Mouse (Mus musculus) MEL (cell line): ENCODE data around the gene Gm8994. TPM values are rescaled to one million over a fixed set of nuclear protein-coding genes. Genes with fewer than 3 reads are reported as not detected.
"Not testable (repeated sequence)": the region's sequence is repeated elsewhere in the genome, so short reads cannot be mapped to it uniquely, and the experiment has no call there.

Source experiments
- DNase-seq: peaks from one replicate; pipeline ENCODE4 v3.0.0; 2011; ENCODE audit warnings: low read depth, low spot score
- H3K27ac ChIP-seq: 2 replicates; pipeline ENCODE4 v1.5.1; 2012; ENCODE audit warnings: low read depth, mild to moderate bottlenecking, control low read depth, low read length, moderate library complexity; ENCODE audit not compliant: control insufficient read depth
- H3K27me3 ChIP-seq, 2 experiments: fragments of 150-350 bp in 1 of 2; sonication (generic) in 1 of 2; 2 replicates each; pipeline ENCODE4 v1.6.1; 2012; ENCODE audit warnings: low read length in 2 of 2, mild to moderate bottlenecking in 2 of 2, improper control_type of control experiment in 1 of 2, moderate library complexity in 1 of 2; ENCODE audit not compliant: insufficient read depth in 2 of 2, control insufficient read depth in 1 of 2
- H3K36me3 ChIP-seq, 2 experiments: 2 replicates each; pipeline ENCODE4 v1.6.1; 2012 to 2014; ENCODE audit warnings: low read length in 2 of 2, improper control_type of control experiment in 1 of 2, inconsistent platforms in 1 of 2, mild to moderate bottlenecking in 1 of 2; ENCODE audit not compliant: insufficient read depth in 2 of 2, control insufficient read depth in 1 of 2
- H3K4me1 ChIP-seq, 2 experiments: fragments of 150-350 bp in 1 of 2; sonication (generic) in 1 of 2; 2 replicates each; pipeline ENCODE4 v1.6.1; 2012; ENCODE audit warnings: low read length in 2 of 2, improper control_type of control experiment in 1 of 2, mild to moderate bottlenecking in 1 of 2; ENCODE audit not compliant: insufficient read depth in 2 of 2, control insufficient read depth in 1 of 2
- H3K4me3 ChIP-seq, 2 experiments: fragments of 150-350 bp in 1 of 2; sonication (generic) in 1 of 2; 2 replicates each; pipeline ENCODE4 v1.5.1; 2012; ENCODE audit warnings: low read depth in 2 of 2, low read length in 2 of 2, mild to moderate bottlenecking in 2 of 2, moderate library complexity in 2 of 2, control low read depth in 1 of 2, improper control_type of control experiment in 1 of 2; ENCODE audit not compliant: control insufficient read depth in 1 of 2, insufficient read depth in 1 of 2
- H3K79me2 ChIP-seq: 2 replicates; pipeline ENCODE4 v1.6.1; 2012; ENCODE audit warnings: mild to moderate bottlenecking, low read length, moderate library complexity; ENCODE audit not compliant: control insufficient read depth, poor library complexity, insufficient read depth
- H3K9ac ChIP-seq: 2 replicates; pipeline ENCODE4 v1.6.1; 2012; ENCODE audit warnings: low read depth, mild to moderate bottlenecking, control low read depth, low read length, moderate library complexity; ENCODE audit not compliant: control insufficient read depth, poor library complexity, severe bottlenecking
- H3K9me3 ChIP-seq: fragments of 150-350 bp; sonication (generic); replicated peaks from 2 replicates; pipeline ENCODE4 v1.6.1; 2012; ENCODE audit warnings: mild to moderate bottlenecking, low read length, improper control_type of control experiment, moderate library complexity; ENCODE audit not compliant: insufficient read depth
- CHD2 ChIP-seq: IDR thresholded peaks from 2 replicates; pipeline ENCODE4 v1.6.1; 2011; ENCODE audit warnings: low read length, improper control_type of control experiment
- CTCF ChIP-seq, 3 experiments: IDR thresholded peaks in 2 of 3; conservative IDR thresholded peaks in 1 of 3; 2 replicates each; pipeline ENCODE4 v1.5.1; 2011 to 2012; ENCODE audit warnings: low read length in 3 of 3, low read depth in 2 of 3, mild to moderate bottlenecking in 2 of 3, improper control_type of control experiment in 1 of 3, inconsistent platforms in 1 of 3, mixed read lengths in 1 of 3, moderate library complexity in 1 of 3; ENCODE audit not compliant: control insufficient read depth in 1 of 3, insufficient read depth in 1 of 3, poor library complexity in 1 of 3, severe bottlenecking in 1 of 3
- ETS1 ChIP-seq: IDR thresholded peaks from 2 replicates; pipeline ENCODE4 v1.6.1; 2012; ENCODE audit warnings: low read depth, mild to moderate bottlenecking, inconsistent platforms, low read length, improper control_type of control experiment, moderate library complexity
- KAT2A ChIP-seq: conservative IDR thresholded peaks from 2 replicates; pipeline ENCODE4 v1.6.1; 2012; ENCODE audit warnings: low read depth, low read length, improper control_type of control experiment, inconsistent platforms
- MAX ChIP-seq: IDR thresholded peaks from 2 replicates; pipeline ENCODE4 v1.6.1; 2011; ENCODE audit warnings: low read length, improper control_type of control experiment
- MAZ ChIP-seq: IDR thresholded peaks from 2 replicates; pipeline ENCODE4 v1.6.1; 2012; ENCODE audit warnings: low read depth, mild to moderate bottlenecking, inconsistent platforms, low read length, improper control_type of control experiment
- MEF2A ChIP-seq: IDR thresholded peaks from 2 replicates; pipeline ENCODE4 v1.6.1; 2014; ENCODE audit warnings: low read depth, mild to moderate bottlenecking, inconsistent platforms, low read length, improper control_type of control experiment; ENCODE audit not compliant: poor library complexity, insufficient replicate concordance, severe bottlenecking; ENCODE audit errors: extremely low read depth
- MYB ChIP-seq: IDR thresholded peaks from 2 replicates; pipeline ENCODE4 v1.6.1; 2011; ENCODE audit warnings: mild to moderate bottlenecking, low read depth, low read length, improper control_type of control experiment
- POLR2AphosphoS5 ChIP-seq: IDR thresholded peaks from 2 replicates; pipeline ENCODE4 v1.6.1; 2012; ENCODE audit warnings: low read depth, borderline replicate concordance, mild to moderate bottlenecking, inconsistent platforms, low read length, moderate library complexity, mixed read lengths
- ZKSCAN1 ChIP-seq: IDR thresholded peaks from 2 replicates; pipeline ENCODE4 v1.6.1; 2012; ENCODE audit warnings: low read depth, mild to moderate bottlenecking, inconsistent platforms, low read length, improper control_type of control experiment, moderate library complexity
- ZNF384 ChIP-seq: IDR thresholded peaks from 2 replicates; pipeline ENCODE4 v1.6.1; 2012; ENCODE audit warnings: low read depth, mild to moderate bottlenecking, inconsistent platforms, low read length, improper control_type of control experiment
- polyA plus RNA-seq, 2 experiments: library from polyadenylated mRNA; stranded (reverse) in 1 of 2; unstranded in 1 of 2; fragments of >175 nt in 1 of 2; fragments of >200 nt in 1 of 2; gene quantifications; 2 replicates each; pipeline versions ENCODE4 v1.2.1 to v1.2.4; 2012; ENCODE audit warnings: low replicate concordance in 2 of 2, low read depth in 1 of 2; ENCODE audit not compliant: insufficient read length in 2 of 2, insufficient read depth in 1 of 2, missing spikeins in 1 of 2
- total RNA-seq: library from RNA; depleted of rRNA; stranded (reverse); fragments of 300-350 nt; gene quantifications from 2 replicates; pipeline ENCODE4 v1.2.3, GENCODE M21; 2012

Gm8994 gene
- total and polyA plus RNA-seq, 3 experiments = 0.19 TPM; not detected in 2

DNA sequence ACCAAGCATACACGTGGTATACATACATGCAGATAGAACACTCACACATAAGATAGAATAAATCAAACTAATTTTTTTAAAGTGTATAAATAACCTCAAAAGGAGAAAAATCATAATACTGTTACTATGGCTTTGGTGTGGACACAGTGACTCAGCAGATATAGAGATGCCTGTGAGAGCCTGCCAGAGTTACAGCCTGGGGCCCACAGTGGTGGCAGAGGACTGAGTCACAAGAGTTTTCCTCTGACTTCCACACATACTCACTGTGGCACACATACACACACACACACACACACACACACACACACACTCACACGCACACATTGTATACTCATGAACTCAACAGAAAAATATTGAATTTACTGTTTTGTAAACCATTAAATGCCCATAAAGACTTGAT is 17.9 kb upstream of the Gm8994 start:
- no peak for DNase-seq
- H3K9ac ChIP-seq = no peak overlapping the region
- H3K9me3 ChIP-seq = no peaks in the 10 kb centered on the region
- H3K4me1 ChIP-seq = no peaks in the 10 kb centered on the region
- H3K79me2 ChIP-seq = no peaks in the 10 kb centered on the region
- no peak for TF ChIP-seq ZKSCAN1
- TF ChIP-seq ETS1 = no peak
- no peak for TF ChIP-seq MYB
- TF ChIP-seq CTCF (IDR thresholded peaks at IDR 0.05 in 2 of 3, conservative IDR thresholded peaks at IDR 0.05 in 1 of 3; ENCODE audit: control insufficient read depth in 1 of 3, insufficient read depth in 1 of 3, low read depth in 2 of 3, low read length in 3 of 3, poor library complexity in 1 of 3, severe bottlenecking in 1 of 3) = no peak
- no peak for TF ChIP-seq KAT2A
- TF ChIP-seq CHD2 = no peak
- no peak overlapping the region for H3K4me3 ChIP-seq
- H3K27ac ChIP-seq = no peak overlapping the region
- H3K27me3 ChIP-seq = no peaks in the 10 kb centered on the region
- H3K36me3 ChIP-seq = no peaks in the 10 kb centered on the region

DNA sequence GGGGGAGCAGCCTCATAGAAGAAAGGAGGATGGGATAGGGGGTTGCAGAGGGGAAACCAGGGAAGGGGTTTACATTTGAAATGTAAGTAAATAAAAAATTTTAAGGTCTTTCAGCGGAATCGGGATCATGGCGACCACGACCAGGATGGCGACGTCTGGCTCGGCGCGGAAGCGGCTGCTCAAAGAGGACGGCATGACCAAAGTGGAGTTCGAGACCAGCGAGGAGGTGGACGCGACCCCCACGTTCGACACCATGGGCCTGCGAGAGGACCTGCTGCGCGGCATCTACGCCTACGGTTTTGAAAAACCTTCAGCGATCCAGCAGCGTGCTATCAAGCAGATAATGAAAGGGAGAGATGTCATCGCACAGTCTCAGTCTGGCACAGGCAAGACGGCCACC is 1.1 kb downstream of the Gm8994 start:
- not testable (repeated sequence) for H3K9ac ChIP-seq, H3K27me3 ChIP-seq, H3K79me2 ChIP-seq, H3K4me3 ChIP-seq, DNase-seq, H3K9me3 ChIP-seq, H3K27ac ChIP-seq, H3K36me3 ChIP-seq, H3K4me1 ChIP-seq

DNA sequence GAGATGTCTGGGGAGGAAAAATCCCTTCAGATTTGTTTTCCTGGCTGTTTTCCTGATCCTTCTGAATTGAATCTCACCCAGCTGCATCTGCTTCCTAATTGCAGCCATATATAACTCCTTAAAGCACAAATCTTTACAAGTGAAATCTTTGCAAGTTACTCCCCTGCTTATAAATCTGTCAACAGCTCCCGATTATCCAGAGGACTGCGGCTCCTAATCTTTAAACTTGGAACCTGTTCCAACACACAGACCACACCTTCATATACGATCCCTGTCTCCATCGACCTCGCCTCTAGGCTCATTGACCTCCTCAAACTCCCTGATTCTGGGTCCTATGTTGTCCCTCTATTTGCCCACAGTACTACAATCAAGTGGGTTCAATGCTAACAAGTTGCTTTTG is 13.3 kb downstream of the Gm8994 start:
- no peaks in the 10 kb centered on the region for H3K36me3 ChIP-seq
- TF ChIP-seq MAZ = no peak
- no peak for TF ChIP-seq MAX
- no peak for TF ChIP-seq ZNF384
- H3K4me3 ChIP-seq = no peak overlapping the region

GRCm38 (mm10) chr6:136341093-136341492 is 13.8 kb downstream of the Gm8994 start:
- Histone ChIP-seq H3K9me3 (no peaks in the 10 kb centered on the region), H3K79me2 (no peaks in the 10 kb centered on the region), H3K27me3 (no peaks in the 10 kb centered on the region), H3K27ac (no peak overlapping the region), H3K4me3 (no peak overlapping the region), H3K4me1 (no peaks in the 10 kb centered on the region), H3K36me3 (no peaks in the 10 kb centered on the region), H3K9ac (no peak overlapping the region)
- DNase-seq = no peak
- TF ChIP-seq ZNF384 = peak; percentile 71
- no peak for TF ChIP-seq MEF2A
- TF ChIP-seq POLR2AphosphoS5 = no peak

More for the DNA sequence above, 13.3 kb downstream of the Gm8994 start:
- Histone ChIP-seq H3K9me3 (no peaks in the 10 kb centered on the region), H3K27ac (no peak overlapping the region), H3K79me2 (no peaks in the 10 kb centered on the region), H3K4me1 (no peaks in the 10 kb centered on the region), H3K27me3 (no peaks in the 10 kb centered on the region), H3K9ac (no peak overlapping the region)
- DNase-seq = no peak
